Mouse (Mus musculus): ENCODE data around the gene Zfp185. TPM values are rescaled to one million over a fixed set of nuclear protein-coding genes. Genes with fewer than 3 reads are reported as not detected.

Zfp185 gene
- polyA plus RNA-seq (2015; fragmentation: Nextera tagmentation; extraction: Ambion mirVana), result 8.7 and 10.1 TPM in 2 replicates

- WGBS, result 21% methylated on average over 24 of the region's 45 CpGs
- peak within 1 kb of the TSS; percentile 50 for H3K4me3 ChIP-seq (ENCODE audit: low read length)
- peak within 1 kb of the TSS; percentile 50 for H3K27ac ChIP-seq (ENCODE audit: low read length)
- H3K9ac ChIP-seq (ENCODE audit: low read length), result peak within 1 kb of the TSS; percentile 56
- H3K36me3 ChIP-seq (ENCODE audit: control insufficient read depth, insufficient read depth, low read length), result no peaks in the 10 kb centered on the region
- H3K4me1 ChIP-seq (replicated peaks; ENCODE audit: control insufficient read depth, insufficient read depth, low read length), result no peaks in the 10 kb centered on the region
- ATAC-seq (ENCODE audit: low read depth), result peak; percentile 89
- no peaks in the 10 kb centered on the region; the same call in 1 of the 2 replicates for H3K27me3 ChIP-seq (ENCODE audit: control insufficient read depth, insufficient read depth, low read depth, low read length)
- peak within 1 kb of the TSS; percentile 71 for H3K4me2 ChIP-seq (ENCODE audit: low read depth, low read length)
- H3K9me3 ChIP-seq (ENCODE audit: control insufficient read depth, low read length), result no peaks in the 10 kb centered on the region
Observed at GRCm38 (mm10) chrX:72986841-72987519, at the start of gene Zfp185. Zfp185 (plus strand) TSS chrX:72987339.

GRCm38 (mm10) chrX:72953464-72953863 is 33.7 kb upstream of the Zfp185 start:
- WGBS, result 83% methylated on average over 4 of the region's 4 CpGs
- no peak overlapping the region for H3K9ac ChIP-seq (ENCODE audit: low read length)
- H3K27me3 ChIP-seq (ENCODE audit: control insufficient read depth, insufficient read depth, low read depth, low read length), result no peaks in the 10 kb centered on the region
- no peak overlapping the region for H3K27ac ChIP-seq (ENCODE audit: low read length)
- no peak overlapping the region for H3K4me3 ChIP-seq (ENCODE audit: low read length)
- peaks cover 2% of the 10 kb centered on the region; the same call in 1 of the 2 replicates for H3K36me3 ChIP-seq (ENCODE audit: control insufficient read depth, insufficient read depth, low read length)
- H3K4me1 ChIP-seq (replicated peaks; ENCODE audit: control insufficient read depth, insufficient read depth, low read length), result no peaks in the 10 kb centered on the region
- H3K9me3 ChIP-seq (ENCODE audit: control insufficient read depth, low read length), result no peaks in the 10 kb centered on the region
- ATAC-seq (ENCODE audit: low read depth), result no peak
- no peak overlapping the region for H3K4me2 ChIP-seq (ENCODE audit: low read depth, low read length)

GRCm38 (mm10) chrX:72956486-72956885 is 30.7 kb upstream of the Zfp185 start:
- 87% methylated on average over 4 of the region's 4 CpGs for WGBS
- no peak for ATAC-seq (ENCODE audit: low read depth)
- Histone ChIP-seq H3K4me3 (ENCODE audit: low read length) (no peak overlapping the region), H3K27ac (ENCODE audit: low read length) (no peak overlapping the region), H3K4me2 (ENCODE audit: low read depth, low read length) (no peak overlapping the region), H3K4me1 (replicated peaks; ENCODE audit: control insufficient read depth, insufficient read depth, low read length) (no peaks in the 10 kb centered on the region), H3K9me3 (ENCODE audit: control insufficient read depth, low read length) (no peaks in the 10 kb centered on the region), H3K9ac (ENCODE audit: low read length) (no peak overlapping the region), H3K27me3 (ENCODE audit: control insufficient read depth, insufficient read depth, low read depth, low read length) (no peaks in the 10 kb centered on the region), H3K36me3 (ENCODE audit: control insufficient read depth, insufficient read depth, low read length) (no peaks in the 10 kb centered on the region; the same call in 1 of the 2 replicates)

- ATAC-seq (ENCODE audit: low read depth), result no peak
- 70% methylated on average over 4 of the region's 4 CpGs for WGBS
- Histone ChIP-seq H3K36me3 (ENCODE audit: control insufficient read depth, insufficient read depth, low read length) (no peaks in the 10 kb centered on the region; the same call in 1 of the 2 replicates), H3K9me3 (ENCODE audit: control insufficient read depth, low read length) (no peaks in the 10 kb centered on the region), H3K4me1 (replicated peaks; ENCODE audit: control insufficient read depth, insufficient read depth, low read length) (no peaks in the 10 kb centered on the region), H3K27me3 (ENCODE audit: control insufficient read depth, insufficient read depth, low read depth, low read length) (no peaks in the 10 kb centered on the region), H3K4me2 (ENCODE audit: low read depth, low read length) (no peak overlapping the region), H3K9ac (ENCODE audit: low read length) (no peak overlapping the region), H3K4me3 (ENCODE audit: low read length) (no peak overlapping the region), H3K27ac (ENCODE audit: low read length) (no peak overlapping the region)
Observed at GRCm38 (mm10) chrX:72960431-72960830, 26.7 kb upstream of the Zfp185 start.

GRCm38 (mm10) chrX:72961511-72961910 is 25.6 kb upstream of the Zfp185 start:
- H3K9ac ChIP-seq (ENCODE audit: low read length), result no peak overlapping the region
- H3K27ac ChIP-seq (ENCODE audit: low read length), result no peak overlapping the region
- H3K27me3 ChIP-seq (ENCODE audit: control insufficient read depth, insufficient read depth, low read depth, low read length), result no peaks in the 10 kb centered on the region
- no peaks in the 10 kb centered on the region; the same call in 1 of the 2 replicates for H3K36me3 ChIP-seq (ENCODE audit: control insufficient read depth, insufficient read depth, low read length)
- no peak overlapping the region for H3K4me2 ChIP-seq (ENCODE audit: low read depth, low read length)
- no peaks in the 10 kb centered on the region for H3K4me1 ChIP-seq (replicated peaks; ENCODE audit: control insufficient read depth, insufficient read depth, low read length)
- no peak overlapping the region for H3K4me3 ChIP-seq (ENCODE audit: low read length)
- H3K9me3 ChIP-seq (ENCODE audit: control insufficient read depth, low read length), result no peaks in the 10 kb centered on the region
- ATAC-seq (ENCODE audit: low read depth), result no peak
- 63% methylated on average over 3 of the region's 3 CpGs for WGBS

GRCm38 (mm10) chrX:72962743-72963142 is 24.4 kb upstream of the Zfp185 start:
- 80% methylated on average over 3 of the region's 3 CpGs for WGBS
- Histone ChIP-seq H3K9ac (ENCODE audit: low read length) (no peak overlapping the region), H3K27me3 (ENCODE audit: control insufficient read depth, insufficient read depth, low read depth, low read length) (no peaks in the 10 kb centered on the region), H3K36me3 (ENCODE audit: control insufficient read depth, insufficient read depth, low read length) (no peaks in the 10 kb centered on the region; the same call in 1 of the 2 replicates), H3K9me3 (ENCODE audit: control insufficient read depth, low read length) (no peaks in the 10 kb centered on the region), H3K4me3 (ENCODE audit: low read length) (no peak overlapping the region), H3K4me2 (ENCODE audit: low read depth, low read length) (no peak overlapping the region), H3K4me1 (replicated peaks; ENCODE audit: control insufficient read depth, insufficient read depth, low read length) (no peaks in the 10 kb centered on the region), H3K27ac (ENCODE audit: low read length) (no peak overlapping the region)
- no peak for ATAC-seq (ENCODE audit: low read depth)

- no peak overlapping the region for H3K4me2 ChIP-seq (ENCODE audit: low read depth, low read length)
- 66% methylated on average over 6 of the region's 6 CpGs for WGBS
- no peak overlapping the region for H3K4me3 ChIP-seq (ENCODE audit: low read length)
- no peaks in the 10 kb centered on the region for H3K9me3 ChIP-seq (ENCODE audit: control insufficient read depth, low read length)
- no peak overlapping the region for H3K9ac ChIP-seq (ENCODE audit: low read length)
- no peaks in the 10 kb centered on the region for H3K4me1 ChIP-seq (replicated peaks; ENCODE audit: control insufficient read depth, insufficient read depth, low read length)
- no peak for ATAC-seq (ENCODE audit: low read depth)
- no peaks in the 10 kb centered on the region for H3K27me3 ChIP-seq (ENCODE audit: control insufficient read depth, insufficient read depth, low read depth, low read length)
- H3K27ac ChIP-seq (ENCODE audit: low read length), result no peak overlapping the region
- H3K36me3 ChIP-seq (ENCODE audit: control insufficient read depth, insufficient read depth, low read length), result no peaks in the 10 kb centered on the region
Observed at GRCm38 (mm10) chrX:72982831-72983230, 4.3 kb upstream of the Zfp185 start.

GRCm38 (mm10) chrX:72985607-72986006 is 1.5 kb upstream of the Zfp185 start:
- no peaks in the 10 kb centered on the region for H3K9me3 ChIP-seq (ENCODE audit: control insufficient read depth, low read length)
- no peak overlapping the region for H3K4me2 ChIP-seq (ENCODE audit: low read depth, low read length)
- H3K27me3 ChIP-seq (ENCODE audit: control insufficient read depth, insufficient read depth, low read depth, low read length), result no peaks in the 10 kb centered on the region; the same call in 1 of the 2 replicates
- H3K27ac ChIP-seq (ENCODE audit: low read length), result no peak overlapping the region
- ATAC-seq (ENCODE audit: low read depth), result no peak
- 77% methylated on average over 2 of the region's 2 CpGs for WGBS
- no peaks in the 10 kb centered on the region for H3K4me1 ChIP-seq (replicated peaks; ENCODE audit: control insufficient read depth, insufficient read depth, low read length)
- H3K9ac ChIP-seq (ENCODE audit: low read length), result no peak overlapping the region
- no peaks in the 10 kb centered on the region for H3K36me3 ChIP-seq (ENCODE audit: control insufficient read depth, insufficient read depth, low read length)
- no peak overlapping the region for H3K4me3 ChIP-seq (ENCODE audit: low read length)

GRCm38 (mm10) chrX:72987520-72987905 is 374 bp downstream of the Zfp185 start:
- Histone ChIP-seq H3K9ac (ENCODE audit: low read length) (peak overlapping the region; percentile 56), H3K27me3 (ENCODE audit: control insufficient read depth, insufficient read depth, low read depth, low read length) (no peaks in the 10 kb centered on the region; the same call in 1 of the 2 replicates), H3K36me3 (ENCODE audit: control insufficient read depth, insufficient read depth, low read length) (no peaks in the 10 kb centered on the region), H3K4me3 (ENCODE audit: low read length) (peak overlapping the region; percentile 50), H3K4me1 (replicated peaks; ENCODE audit: control insufficient read depth, insufficient read depth, low read length) (no peaks in the 10 kb centered on the region), H3K4me2 (ENCODE audit: low read depth, low read length) (peak overlapping the region; percentile 71), H3K9me3 (ENCODE audit: control insufficient read depth, low read length) (no peaks in the 10 kb centered on the region), H3K27ac (ENCODE audit: low read length) (no peak overlapping the region)
- no peak for ATAC-seq (ENCODE audit: low read depth)
- WGBS, result 16% methylated on average over 14 of the region's 14 CpGs

Data from lung, embryonic 16.5 days (tissue).